Mouse (Mus musculus) CD8-positive naive resting alpha-beta T cell, adult 2 months (primary cell): Measurements from ENCODE around the gene St8sia2.

ENCODE experiments used
- DNase-seq, 2 experiments: peaks; one replicate each; pipeline ENCODE4 v3.0.0; 2022; ENCODE audit warnings: low read depth in 2 of 2, low spot score in 2 of 2

St8sia2 gene

DNA sequence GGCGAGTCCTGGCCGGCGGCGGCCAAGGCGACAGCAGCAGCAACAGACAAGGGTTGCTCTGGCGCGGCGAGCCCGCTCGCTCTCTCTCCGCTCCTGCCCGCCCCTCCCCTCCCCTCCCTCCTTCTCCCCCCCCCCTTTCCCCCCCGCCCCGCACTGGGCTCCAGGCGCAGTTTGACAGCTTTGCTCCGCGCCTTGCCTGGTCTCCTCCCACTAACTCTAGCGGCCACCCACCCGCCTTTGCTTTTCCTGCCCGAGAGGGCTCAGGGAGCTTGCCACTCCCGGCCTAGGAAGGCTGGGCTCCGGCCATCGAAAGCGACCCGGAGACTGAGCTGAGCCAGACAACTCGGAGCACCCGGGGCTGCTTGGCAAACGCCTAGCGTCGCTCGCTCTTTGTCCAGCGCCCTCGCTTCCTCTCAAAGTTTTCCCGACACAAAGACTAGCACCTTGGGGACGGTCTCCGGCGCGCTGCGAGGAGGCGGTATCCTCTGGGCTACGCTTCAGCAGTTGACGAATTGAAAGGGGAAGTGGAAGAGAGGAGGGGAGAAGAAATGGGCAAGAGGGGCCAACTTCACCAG is at the start of gene St8sia2:
TSS of gene St8sia2 (minus strand) at position 90 of the 575 bp plus-strand sequence.
- no peak for DNase-seq

DNA sequence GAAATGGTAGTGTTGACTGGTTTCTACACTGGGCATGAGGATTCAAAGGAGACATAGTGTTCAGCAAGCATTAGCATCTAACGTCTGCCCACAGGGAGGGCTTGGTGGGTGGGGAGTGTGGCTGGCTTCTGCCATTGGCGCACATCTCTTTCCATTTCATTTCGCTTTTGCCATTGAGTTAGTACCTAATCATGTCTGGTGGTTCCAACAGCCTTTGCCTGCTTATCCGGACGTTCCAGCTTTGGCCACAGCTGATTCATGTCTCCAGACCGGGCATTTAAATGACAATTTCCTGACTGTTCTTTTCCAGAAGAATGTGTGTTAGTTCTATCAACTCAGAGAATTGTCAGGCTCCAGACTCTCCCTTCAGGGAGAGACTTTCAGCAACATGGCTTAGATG is 47.6 kb upstream of the St8sia2 start:
- DNase-seq = no peak

DNA sequence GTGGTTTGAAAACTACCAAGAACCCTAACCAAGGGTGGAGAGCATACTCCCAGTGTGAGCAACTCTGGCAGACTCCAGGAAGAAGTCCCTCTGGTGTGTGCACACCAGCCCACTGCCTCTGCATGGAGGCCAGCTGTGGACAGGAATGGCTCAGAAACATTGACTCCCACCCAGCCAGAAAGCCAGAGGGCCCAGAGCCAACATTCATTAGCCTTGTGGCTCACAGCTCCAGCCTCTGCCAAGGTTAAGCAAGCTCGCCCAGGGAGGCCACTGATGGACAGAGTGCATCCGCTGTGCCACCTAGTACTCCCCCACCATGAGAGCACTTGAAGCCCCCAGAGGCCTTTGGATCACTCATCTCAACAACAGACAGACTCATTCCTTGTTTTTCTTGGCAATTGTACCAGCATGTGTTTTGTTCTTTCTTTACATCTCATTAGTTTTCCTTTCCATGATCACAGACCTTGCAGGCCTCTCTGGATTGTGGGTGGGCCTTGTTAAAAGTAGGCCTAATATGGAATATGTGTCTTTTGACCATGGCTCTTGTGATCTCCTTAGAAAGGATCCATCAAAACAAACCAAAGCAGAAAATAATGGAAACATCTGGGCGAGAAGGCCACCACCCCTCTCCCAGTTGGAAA is 46.9 kb upstream of the St8sia2 start:
- no peak for DNase-seq

DNA sequence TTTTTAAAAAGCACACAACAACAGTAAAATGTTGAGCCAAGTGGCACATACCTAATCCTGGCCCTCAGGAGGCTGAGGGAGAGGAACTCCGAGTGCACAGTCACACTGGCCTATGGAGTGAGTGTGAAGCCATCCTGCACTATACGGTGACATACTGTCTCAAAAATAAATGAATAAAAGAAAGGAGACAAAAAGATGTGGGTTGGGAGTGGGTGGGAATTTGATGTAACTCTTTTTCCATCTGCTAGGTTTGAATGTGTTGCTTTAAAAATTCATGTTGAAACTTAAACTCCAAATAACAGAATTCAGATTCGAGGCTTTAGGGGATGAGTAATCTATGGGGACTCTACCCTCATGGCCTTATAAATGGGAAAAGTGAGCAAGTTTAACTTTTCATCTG is 46.2 kb upstream of the St8sia2 start:
- DNase-seq = no peak

DNA sequence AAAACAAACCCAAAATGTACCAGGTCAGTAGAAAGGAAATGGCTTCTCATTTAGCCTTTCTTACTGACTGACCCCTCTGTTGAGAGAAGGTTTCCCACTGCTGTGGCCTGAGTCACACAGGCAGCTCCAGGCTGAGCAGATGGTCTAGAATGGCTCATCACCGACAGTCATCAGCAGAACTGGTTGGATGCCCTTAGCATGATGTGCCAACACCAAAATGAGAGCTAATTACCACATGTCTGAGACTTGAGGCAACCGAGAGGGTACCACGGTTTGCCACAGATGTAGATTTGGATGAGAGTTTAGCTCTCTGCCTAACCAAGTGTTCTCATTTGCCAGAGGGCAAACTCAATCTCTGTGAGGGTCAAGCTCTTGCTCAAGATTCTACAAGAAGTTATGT is 42.3 kb upstream of the St8sia2 start:
- no peak for DNase-seq

DNA sequence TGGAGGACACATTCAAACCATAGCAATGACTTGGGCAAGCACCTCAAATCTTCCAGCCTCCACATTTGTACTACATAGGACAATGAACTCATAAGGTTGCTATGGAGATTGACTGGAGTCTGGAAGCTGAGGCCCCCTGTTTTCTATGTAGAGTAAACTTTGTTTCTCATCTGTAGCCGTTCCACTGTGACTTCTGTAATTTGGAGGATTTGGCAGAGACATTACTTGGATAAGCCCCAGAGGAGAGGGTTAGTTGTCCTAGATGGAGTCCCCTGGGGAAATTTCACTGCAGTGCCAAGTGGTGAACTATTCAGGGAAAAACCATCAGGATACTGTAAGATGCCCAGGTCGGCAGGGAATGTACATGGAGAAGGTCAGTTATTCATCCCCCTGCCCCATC is 34.1 kb upstream of the St8sia2 start:
- DNase-seq = no peak

DNA sequence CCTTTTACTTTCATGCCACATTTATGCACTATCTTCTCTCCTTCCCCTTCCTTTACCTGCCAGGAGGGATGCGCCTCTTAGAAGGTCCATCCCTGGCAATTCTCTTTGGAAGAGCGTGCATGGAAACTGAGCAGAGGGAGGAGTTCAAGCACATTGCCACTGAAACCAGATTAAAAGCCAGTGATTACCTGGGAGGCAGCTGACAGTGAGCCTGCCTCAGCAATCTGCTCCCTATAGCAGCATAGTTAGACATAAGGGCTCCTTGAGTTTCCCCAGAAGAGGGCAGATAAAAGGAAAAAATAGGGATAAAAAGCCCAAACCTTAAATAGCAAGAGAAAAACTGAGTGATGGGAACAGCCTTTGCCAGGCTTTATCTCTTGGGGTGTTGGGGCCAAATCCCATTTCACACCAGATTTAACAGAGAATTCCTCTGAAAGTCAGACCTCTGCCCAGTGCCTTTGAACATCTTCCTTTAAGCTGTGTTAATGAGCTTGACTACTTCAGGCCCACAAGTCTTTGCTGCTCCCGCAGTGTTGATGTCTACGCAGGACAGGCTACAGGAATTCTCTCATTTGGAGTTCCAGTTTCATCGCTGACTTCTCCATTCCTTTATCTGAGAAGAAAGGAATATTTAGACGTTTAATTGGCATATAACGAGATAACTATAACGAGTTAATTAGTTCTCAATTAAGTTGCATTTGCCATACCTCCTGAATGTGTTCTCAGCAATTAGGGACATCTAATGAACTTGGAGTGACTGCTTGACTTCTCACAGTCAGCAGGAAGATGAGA is 31.9 kb upstream of the St8sia2 start:
- no peak for DNase-seq

DNA sequence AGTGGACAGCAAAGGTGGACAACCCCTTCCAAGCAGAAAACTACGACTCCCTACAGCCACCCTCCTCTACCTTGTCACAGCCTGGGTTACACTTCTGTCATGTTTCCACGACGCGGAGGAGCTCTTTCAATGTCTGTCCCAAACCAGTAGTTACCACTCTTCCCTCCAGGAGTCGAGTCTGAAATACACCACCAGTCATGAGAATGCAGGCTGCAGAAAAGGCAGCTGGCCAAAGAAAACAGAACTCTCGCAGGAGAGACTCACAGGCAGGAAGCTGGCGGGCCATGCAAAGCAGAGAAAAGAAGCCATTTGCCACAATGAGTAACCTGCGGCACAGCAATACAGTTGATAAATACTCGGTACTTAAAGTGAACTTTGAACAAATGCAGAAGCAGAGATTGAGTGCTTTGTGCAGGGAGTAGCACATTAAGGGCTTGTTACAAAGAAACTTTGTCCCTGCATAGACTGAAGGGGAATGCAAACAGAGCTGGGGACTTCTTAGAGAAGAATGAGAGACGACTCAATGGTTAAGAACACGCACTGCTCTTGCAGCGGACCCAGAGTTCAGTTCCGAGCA is 30.2 kb upstream of the St8sia2 start:
- DNase-seq = no peak

DNA sequence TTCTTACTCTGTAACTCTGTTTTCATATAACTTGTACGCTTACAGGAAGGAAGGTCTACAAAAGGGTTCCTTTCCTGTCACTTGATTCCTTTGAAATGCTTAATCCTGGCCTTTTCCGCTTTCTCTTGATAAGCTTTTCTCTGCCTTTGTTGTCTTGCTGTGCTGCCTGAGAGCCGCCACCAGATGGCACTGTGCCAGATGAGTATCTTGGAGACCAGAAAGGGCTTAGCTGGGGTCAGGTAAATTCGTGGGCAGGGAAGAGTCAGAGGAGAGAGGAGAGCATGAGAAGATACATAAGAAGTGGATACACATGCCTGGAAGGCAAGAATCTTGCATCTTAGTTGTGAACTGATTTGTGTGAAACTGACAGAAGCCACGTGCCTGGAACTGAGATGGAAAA is 11.5 kb upstream of the St8sia2 start:
- peak; percentile 10 to 30 for DNase-seq

DNA sequence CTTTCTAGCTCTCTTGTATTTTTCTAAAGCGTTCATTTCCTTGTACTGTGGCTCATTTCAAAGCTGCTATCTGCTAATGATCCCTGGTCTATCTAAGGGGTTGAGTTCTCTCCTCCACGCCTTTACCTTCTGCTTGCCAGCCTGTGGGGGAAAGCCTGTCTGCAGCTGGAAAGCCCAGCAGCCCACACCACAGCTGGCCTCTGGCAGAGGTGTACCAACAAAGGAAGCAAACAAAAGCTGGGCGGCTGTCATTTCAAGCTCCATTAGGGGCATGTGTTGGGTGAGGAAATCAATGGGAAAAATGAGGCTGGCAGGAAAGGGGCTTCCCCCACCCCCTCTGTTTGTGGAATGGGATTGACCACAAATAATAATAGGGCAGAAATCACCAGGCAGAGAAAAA is 10.7 kb upstream of the St8sia2 start:
- DNase-seq = no peak

DNA sequence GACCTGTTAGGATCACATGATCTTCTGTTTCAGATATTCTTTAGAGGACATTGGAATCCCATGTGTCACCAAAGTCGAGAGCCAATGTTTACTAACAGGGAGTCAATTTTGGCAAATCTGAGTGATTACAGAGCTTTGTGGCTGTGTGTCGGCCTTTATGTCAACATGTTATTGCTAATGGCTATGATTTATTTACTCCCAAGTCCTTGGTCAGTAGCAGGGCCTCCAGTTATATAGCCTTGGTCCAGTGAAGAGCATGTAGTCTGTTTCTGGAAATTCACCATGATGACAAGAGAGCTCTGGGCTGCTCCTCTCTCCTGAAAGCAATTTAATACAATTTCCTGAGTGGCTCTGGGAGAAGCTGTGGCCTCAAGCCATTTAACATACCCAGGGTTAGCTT is 9.1 kb upstream of the St8sia2 start:
- no peak for DNase-seq

DNA sequence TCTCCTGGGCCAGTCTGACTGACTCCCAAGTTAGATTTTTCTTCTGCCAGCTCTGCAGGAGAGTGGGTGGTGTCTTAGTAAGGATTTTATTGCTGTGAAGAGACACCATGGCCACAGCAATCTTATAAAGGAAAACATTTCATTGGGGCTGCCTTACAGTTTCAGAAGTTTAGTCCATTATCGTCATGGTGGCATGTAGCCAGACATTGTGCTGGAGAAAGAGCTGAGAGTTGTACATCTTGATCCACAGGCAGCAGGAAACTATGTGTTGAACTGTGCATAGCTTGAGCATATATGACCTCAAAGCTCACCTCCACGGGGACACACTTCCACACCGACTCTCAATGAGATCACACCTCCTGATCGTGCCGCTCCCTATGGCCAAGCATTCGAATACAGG is 8.3 kb upstream of the St8sia2 start:
- DNase-seq = no peak

DNA sequence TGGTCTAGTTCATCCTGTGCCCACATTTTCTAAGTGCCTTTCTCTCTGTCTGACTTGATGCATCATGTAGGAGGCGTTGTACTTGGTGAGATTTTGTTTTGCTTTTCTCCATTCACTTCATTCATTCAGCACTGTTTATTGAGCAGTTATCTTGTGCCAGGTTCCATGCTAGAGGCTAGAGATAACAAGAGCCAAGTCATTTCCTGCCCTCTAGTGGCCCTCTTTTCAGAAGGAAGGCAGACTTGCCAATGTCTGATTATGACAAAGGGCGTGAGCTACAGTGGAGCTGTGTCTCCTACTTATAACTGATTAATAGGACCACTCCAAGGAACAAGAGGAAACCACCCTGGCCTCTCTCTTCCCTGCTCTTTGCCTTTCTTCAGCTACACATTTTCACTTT is 3.1 kb upstream of the St8sia2 start:
- no peak for DNase-seq

DNA sequence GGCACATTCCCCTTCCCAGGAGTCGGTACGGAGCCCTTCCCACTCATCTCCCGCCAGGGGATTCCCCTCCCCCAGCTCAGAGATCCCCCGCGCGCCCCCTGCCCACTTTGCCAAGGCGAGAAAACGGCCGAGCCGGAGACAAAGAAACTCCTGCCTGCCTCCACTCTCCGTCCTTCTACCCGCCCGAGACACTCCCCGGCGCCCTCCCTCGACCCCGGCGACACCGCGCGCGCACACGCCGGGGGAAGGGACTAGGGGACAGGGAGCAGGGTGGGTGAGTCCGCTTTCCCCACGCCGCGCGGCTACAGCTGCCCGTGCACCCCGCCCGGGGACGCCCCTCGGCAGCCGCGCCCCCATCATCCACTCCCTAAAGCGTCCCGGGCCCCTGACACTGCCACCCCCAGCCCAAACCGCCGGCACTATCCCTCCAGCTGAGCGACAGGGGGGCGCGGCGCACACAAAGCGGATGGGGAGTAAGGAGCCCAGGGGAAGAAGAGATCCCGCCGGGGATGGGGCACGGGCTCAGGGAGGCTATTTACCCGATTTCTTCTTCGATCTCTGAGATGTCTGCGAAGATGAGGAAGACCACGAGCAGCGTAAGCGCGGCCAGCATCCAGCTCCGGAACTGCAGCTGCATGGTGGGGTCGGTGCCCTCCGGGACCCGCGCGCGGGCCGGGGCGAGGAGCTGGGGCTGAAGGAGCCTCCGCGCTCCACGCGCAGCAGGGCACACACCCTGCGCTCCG is 461 bp downstream of the St8sia2 start:
- DNase-seq = no peak

DNA sequence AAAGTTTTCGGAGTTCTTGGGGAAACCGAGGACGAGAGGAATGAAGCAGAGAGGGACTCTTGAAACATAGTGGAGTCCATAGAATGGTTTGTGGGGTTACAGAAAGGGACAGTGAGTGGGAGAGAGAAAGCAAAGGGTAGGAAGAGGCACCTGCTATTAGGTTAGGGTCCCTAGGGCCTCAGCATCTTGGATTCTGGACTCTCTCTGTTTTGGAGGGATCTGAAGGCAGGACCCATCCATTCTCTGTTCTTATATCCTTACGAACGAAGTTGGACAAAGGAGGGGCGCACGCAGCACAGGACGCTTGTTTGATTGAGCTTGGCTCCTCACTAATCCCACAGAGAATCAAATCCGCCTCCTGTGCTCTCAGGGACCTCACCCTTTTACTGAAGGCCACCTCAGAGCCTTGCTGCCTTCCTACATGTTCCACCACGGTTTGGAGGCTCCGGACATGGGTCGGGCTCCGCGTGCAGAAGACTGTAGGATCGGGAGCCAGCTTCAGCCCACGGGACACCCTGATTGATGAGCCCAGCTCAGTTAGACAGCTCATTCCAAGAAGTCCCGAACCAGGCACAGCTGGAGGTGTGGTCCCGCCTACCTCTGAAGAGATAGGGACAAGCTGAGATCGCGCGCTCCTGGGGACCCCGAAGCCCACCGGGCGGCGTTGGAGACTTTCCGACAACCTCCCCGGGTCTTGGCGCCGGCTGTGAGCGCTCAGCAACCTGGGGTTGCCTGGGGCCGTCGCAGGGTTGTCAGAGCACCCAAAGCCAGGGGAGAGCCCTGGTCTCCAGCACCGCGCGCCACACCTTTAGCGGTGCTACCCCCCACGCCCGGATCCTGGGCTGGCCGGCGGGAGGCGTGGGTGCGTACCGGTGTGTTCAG is 1.3 kb downstream of the St8sia2 start:
- DNase-seq = no peak

DNA sequence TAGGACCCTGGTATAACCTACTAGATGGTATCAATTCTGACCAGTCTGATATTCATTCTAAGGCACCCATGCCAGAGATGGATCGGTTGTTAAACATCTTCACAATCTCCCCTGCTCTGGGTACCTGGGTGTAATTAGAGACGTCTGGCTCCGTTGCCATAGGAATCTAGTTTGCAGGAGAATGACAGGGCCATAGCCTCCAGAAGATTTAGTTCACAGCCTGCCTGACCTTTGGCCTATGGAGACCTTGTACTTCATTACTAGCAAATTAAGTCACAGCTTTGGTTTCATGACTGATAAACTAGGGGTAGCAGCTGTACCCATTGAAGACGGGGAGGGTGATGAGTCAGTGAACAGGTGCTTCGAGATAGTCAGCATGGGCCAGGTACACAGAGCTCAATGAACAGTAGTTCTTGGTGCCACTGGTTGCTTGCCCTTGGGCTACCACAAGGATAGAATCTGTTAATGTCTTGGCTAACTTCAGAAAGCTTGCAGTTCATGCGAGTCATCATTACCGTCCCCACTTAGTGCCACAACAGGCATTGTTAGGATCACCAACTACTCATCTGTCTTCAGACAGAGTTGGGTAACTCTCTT is 4.4 kb downstream of the St8sia2 start:
- DNase-seq = no peak

DNA sequence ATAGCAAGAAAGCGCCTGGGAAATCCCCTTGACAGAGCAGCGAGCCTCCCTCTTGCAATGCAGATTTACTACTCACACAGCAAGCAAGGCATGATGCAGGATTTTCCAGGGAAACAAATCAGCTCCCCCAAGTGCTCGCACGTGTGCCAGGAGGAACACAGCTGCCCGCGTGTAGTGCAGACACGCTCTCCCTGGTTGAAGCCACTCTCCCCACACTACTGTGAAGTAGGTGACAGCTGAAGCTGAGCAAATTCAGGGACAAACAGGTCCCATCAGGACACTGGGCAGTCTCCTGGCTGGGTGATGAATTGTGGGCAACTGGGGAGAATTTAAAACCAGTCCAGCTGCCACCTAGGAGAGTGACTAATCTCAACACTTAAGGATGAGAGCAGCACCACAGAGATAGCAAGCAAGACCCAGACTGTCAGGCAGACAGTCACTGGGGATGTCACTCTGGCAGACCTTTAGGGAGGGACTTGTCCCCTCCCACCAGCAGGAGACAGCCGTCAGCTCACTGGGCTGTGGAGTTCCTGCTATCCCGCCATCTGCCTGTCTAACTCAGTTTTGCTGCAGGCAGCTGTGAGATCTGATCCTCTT is 6.6 kb downstream of the St8sia2 start:
- no peak for DNase-seq

DNA sequence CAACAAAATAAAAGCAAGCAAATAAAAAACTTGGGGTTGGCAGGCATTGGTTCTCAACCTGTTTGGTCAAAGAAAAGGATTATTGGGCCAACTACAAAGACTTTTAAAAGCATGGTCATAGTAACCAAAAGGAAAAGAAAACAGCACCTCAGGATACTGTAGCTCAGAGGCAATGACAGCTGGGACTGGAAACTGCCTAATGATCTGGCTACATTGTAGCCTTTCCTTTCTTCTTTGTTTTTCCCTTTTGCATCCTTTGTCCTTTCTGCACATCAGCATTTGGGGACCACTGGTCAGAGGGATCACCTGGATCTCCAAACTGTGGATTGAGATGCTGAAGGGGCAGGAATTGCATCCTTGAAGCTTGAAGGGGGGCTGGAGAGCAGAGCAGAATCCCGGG is 7.1 kb downstream of the St8sia2 start:
- no peak for DNase-seq

DNA sequence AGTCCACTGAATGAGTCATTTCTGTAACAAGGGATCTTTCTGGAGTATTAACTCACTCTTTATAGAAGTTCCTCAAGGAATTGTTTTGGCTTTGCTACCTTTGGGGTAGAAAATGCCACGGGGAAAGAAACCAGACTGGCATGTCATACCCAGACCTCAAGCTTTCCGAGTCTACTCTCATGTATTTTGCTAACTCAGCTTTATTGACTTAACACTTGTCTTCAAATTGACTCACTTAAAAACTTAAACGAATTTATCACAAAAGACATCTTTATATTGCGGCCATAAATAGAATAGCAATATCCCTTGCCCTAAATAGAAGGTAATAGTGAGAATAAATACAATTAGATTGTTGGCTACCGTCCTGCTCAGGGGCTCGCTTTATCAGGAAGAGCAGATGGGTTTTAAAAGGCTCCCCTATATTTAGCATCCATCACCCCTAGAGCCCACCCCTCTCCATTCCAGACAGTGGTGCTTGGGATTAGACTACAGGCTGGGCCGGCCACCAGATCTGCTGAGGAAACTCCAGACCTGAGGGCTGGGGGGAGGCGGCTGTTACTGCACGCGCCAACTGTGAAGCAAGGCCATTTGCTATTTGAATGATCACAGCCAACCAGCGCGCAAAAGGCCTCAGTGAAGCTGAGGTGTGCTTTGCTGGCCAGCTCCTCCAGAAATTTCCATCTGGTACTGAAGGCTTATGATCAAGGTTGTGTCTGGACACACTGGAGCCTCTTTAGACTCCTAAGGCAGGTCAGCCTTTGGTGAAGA is 12.6 kb downstream of the St8sia2 start:
- no peak for DNase-seq
